Mouse (Mus musculus) thymus, adult 18-20 months (tissue): ENCODE results near the gene Prmt3.

ENCODE experiments used
- DNase-seq, 2 experiments: peaks; one replicate each; pipeline ENCODE4 v3.0.0; 2022; ENCODE audit warnings: mixed read lengths in 2 of 2

Gene Prmt3

GRCm38 (mm10) chr7:49803511-49803910, 25.4 kb downstream of the Prmt3 start:
- DNase-seq, result no peak

GRCm38 (mm10) chr7:49804638-49805165, 26.6 kb downstream of the Prmt3 start:
- DNase-seq, result no peak

- no peak for DNase-seq
Observed at GRCm38 (mm10) chr7:49805618-49806017, 27.5 kb downstream of the Prmt3 start.

GRCm38 (mm10) chr7:49807093-49807682, 29.0 kb downstream of the Prmt3 start:
- no peak for DNase-seq

GRCm38 (mm10) chr7:49807846-49808622, 29.9 kb downstream of the Prmt3 start:
- no peak for DNase-seq

- DNase-seq, result no peak
Observed at GRCm38 (mm10) chr7:49809100-49809499, 31.0 kb downstream of the Prmt3 start.

- DNase-seq, result no peak
Observed at GRCm38 (mm10) chr7:49809562-49809961, 31.4 kb downstream of the Prmt3 start.

GRCm38 (mm10) chr7:49811346-49811745, 33.2 kb downstream of the Prmt3 start:
- no peak for DNase-seq

GRCm38 (mm10) chr7:49819393-49819792, 41.2 kb downstream of the Prmt3 start:
- DNase-seq, result no peak

GRCm38 (mm10) chr7:49821370-49821769, 43.2 kb downstream of the Prmt3 start:
- no peak for DNase-seq

GRCm38 (mm10) chr7:49822028-49822427, 43.9 kb downstream of the Prmt3 start:
- no peak for DNase-seq

GRCm38 (mm10) chr7:49823595-49823994, 45.4 kb downstream of the Prmt3 start:
- no peak for DNase-seq

- DNase-seq, result no peak
Observed at GRCm38 (mm10) chr7:49824043-49824442, 45.9 kb downstream of the Prmt3 start.

GRCm38 (mm10) chr7:49824581-49824980, 46.4 kb downstream of the Prmt3 start:
- DNase-seq, result no peak

- no peak for DNase-seq
Observed at GRCm38 (mm10) chr7:49825492-49825891, 47.3 kb downstream of the Prmt3 start.

- no peak for DNase-seq
Observed at GRCm38 (mm10) chr7:49827920-49828319, 49.8 kb downstream of the Prmt3 start.

GRCm38 (mm10) chr7:49842366-49843282, 64.5 kb downstream of the Prmt3 start:
- no peak for DNase-seq

- DNase-seq, result no peak
Observed at GRCm38 (mm10) chr7:49843304-49843933, 65.3 kb downstream of the Prmt3 start.

GRCm38 (mm10) chr7:49847939-49848338, 69.8 kb downstream of the Prmt3 start:
- no peak for DNase-seq

GRCm38 (mm10) chr7:49853342-49854181, 75.4 kb downstream of the Prmt3 start:
- DNase-seq, result no peak

- DNase-seq, result no peak
Observed at GRCm38 (mm10) chr7:49857347-49857746, 79.2 kb downstream of the Prmt3 start.

GRCm38 (mm10) chr7:49858257-49858656, 80.1 kb downstream of the Prmt3 start:
- no peak for DNase-seq
